Mouse (Mus musculus) layer of hippocampus, postnatal 10 days (tissue): ENCODE measurements at regions not wholly inside any gene's neighbourhood (a gene's known extent, or its start where the extent isn't known, plus 50 kb on each side); places are given as distances from the start of the nearest gene placed in this dataset.

ENCODE experiments used
- DNase-seq, 2 experiments: peaks; one replicate each; pipeline ENCODE4 v3.0.0; 2021; ENCODE audit warnings: low spot score in 2 of 2

GRCm38 (mm10) chr1:72003424-72004278 is 208.5 kb downstream of the Mreg start:
- DNase-seq = no peak

- DNase-seq = no peak
These were observed 209.5 kb downstream of the Mreg start for GRCm38 (mm10) chr1:72002471-72003116.

DNA sequence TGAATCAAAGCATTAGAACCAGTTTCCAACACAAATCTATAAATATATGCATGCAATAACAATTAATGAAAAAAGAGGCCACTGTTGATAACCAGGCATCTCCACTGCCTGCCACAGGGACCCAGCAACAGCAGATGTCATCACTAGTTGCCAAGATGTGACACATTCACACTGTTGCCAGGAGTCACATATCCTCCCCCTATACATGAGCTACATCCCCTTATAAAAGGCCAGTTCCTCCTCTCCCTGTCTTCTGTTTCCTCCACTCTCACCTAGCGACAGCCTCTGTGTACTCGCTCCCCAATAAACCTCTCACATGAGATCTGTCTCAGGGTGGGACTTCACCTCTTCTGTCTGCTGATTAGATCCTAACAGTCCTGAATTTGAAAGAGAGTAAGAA is 211.4 kb downstream of the Mreg start:
- no peak for DNase-seq

DNA sequence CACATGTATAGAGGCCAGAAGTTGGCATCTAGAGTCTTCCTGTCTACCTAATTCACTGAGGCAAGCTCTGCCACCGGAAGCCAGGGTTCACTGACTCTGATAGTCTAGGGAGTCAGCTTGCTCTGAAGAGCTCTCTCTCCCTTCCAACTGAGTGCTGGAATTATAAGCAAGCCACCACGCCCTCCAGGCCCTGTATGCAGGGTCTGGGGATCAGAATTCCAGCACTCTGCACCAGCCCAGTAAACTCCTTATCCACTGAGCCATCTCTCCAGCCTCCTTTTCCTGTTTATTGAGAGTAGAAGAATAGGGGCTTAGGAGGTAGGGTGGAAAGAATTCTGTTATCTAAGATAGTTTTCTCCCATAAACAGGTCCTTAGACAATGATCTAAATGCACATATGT is 215.3 kb downstream of the Mreg start:
- DNase-seq = no peak

GRCm38 (mm10) chr1:71996234-71996619 is 215.9 kb downstream of the Mreg start:
- DNase-seq = no peak

DNA sequence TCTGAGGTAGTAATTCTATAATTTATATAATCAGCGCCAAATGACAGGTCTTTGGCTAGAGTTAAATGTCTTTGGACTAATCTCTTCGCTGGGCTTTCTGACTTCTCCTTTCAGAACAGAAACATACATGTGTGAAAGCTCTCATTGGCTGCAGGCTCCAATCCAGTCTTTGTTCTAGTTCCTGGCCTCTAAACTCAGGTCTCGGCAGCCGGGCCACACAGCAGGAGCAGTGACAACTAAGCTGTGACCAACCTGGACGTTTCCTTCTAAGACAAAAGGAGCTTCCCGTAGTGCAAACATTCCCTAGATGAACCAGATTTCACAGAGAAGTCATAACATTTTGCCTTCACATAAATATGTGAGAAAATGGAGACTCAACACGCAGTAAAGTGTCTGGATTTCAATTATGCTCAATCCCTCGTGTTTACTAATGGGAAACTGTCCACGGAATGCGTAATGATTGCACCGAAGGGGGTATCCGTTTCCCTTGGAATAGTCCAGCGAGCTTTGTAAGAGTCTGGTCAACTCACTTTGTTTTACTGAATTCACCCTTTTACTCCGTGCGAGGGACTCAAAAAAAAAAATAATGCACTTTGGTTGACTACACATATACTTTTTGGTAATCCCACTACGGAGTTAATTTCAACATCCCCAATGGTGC is 216.4 kb downstream of the Mreg start:
- no peak for DNase-seq

- no peak for DNase-seq
These were observed 221.2 kb downstream of the Mreg start for GRCm38 (mm10) chr1:71990936-71991335.

DNA sequence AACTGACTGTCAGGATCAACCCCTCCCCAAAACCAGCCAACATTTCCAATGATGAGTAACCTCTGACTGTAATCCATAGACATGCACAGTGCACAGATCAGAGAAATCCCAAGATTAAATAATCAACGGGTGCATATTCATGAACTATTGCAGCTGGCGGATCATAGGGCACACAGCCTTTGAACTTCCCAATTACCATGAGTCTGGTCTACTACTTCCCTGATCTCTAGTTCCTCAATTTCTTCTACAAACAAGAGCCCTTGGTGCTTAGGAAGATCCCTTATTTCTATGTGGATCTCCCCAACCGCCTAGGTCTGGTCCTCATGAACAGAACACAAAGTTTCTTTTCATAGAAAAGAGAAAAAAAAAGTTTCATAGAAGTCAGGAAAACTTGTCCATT is 224.0 kb downstream of the Mreg start:
- DNase-seq = no peak

DNA sequence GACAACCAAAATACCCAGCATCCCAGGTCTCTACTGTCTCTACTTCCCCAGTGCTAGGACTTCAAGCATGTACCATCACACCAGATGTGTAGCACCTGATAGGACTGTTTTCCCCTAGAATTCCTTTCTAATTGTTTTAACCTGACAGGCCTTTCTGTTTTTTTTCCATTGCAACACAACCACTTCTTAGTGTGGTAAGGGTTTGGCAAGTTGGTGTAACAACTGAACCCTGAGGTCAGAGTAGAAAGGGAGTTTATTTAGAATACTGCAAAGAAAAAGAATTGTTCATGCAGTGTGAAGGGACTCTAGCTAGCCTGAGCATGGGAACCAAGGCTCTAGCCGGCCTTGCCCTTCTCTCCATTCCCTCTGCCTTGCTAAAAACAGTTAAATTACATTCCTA is 226.1 kb downstream of the Mreg start:
- DNase-seq = no peak

- DNase-seq = no peak
These were observed 228.3 kb downstream of the Mreg start for GRCm38 (mm10) chr1:71983786-71984185.

DNA sequence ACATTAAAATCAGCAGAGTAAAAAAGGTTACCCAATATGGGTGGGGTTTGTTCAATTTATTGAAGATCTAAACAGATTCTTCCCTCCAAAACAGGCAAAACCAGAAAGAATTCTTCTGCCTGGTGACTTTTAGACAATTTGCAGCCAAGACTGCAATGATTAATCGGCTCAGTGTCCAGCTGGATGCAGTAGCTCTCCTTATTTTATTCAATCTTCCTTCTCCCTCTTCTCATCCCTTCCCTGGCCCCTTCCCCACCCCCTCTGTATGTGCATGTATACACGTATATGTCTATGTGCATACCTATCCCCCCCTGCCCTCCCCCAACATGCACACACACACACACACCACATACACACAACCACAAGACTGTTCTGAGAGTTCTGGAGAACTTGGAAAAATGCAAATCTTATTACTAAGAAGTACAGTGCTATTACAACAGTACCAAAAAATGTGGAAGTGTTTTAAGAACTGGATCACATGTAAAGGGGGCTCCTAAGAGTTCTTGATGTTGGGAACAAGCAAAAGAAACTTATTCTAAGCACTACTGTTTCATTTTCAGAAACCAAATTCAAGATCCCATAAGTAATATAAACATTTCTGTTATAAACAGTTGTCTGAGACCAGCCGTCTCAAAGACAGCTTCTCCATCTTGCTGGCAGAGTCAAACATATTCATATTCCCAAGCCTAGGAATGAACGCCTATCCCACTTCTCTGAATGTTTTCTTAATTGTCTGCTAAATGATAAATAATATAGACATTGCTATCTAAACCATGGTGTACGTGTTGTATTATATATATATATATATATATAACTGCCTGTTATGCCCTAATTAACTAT is 229.5 kb downstream of the Mreg start:
- no peak for DNase-seq

DNA sequence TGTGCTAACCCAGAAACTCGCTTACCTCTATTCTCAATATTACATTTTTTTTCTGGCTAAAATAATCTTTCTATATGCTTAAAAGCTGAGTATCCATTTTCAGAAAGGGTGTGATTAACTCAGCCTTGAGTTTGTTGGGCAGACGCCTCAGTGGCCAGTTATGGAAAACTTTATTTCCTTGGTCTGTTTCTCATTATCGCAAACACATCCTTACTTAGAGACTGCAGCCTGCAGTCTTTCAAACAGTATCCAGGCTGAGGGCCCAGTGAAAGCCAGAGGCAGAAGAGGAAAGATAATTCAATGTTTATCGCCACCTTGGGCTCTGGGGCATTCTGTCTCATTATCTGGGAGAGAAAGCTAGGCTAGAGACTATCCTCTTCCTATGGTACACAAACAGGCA is 231.5 kb downstream of the Mreg start:
- no peak for DNase-seq

- DNase-seq = no peak
These were observed 232.8 kb downstream of the Mreg start for GRCm38 (mm10) chr1:71979261-71979660.

GRCm38 (mm10) chr1:71977361-71977760 is 234.7 kb downstream of the Mreg start:
- no peak for DNase-seq

- no peak for DNase-seq
These were observed 237.4 kb downstream of the Mreg start for GRCm38 (mm10) chr1:71974715-71975114.

DNA sequence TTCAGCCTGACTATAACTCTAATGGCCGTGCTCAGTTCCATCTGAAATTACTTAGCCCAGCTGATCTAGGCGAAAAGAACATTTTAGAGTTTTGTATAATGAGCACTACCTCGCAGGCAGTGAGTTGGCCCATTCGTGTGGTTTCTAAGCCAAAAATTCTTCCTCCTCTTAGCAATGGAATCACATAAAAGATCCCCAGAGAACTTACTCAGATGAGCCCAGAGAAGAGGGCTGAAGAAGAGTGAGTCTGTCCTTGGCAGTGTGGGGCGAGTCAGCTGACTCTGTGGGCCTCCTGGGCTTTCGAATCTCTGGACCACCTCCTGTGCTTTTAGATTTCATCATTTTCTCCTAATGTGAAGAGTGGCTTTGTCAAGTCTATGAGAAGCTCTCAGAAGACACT is 240.2 kb downstream of the Mreg start:
- DNase-seq = no peak

DNA sequence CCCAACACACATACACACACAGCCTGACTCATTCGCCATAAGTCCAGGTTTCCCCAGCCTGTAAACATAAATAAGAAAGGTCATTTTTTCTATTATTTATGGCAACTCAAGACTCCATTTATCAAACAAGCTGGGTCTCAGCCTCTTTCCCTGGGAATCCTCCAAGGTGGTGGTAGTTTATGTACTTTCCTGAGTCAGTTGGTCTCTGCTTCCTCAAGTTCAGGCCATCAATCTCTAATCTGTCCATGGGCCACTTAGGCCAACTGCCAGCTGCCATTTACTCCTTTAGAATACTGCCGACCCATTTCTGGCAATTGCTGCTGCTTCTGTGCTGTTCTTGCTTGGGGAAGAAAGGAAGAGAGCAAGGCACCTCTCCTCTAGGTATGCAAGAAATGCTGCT is 241.3 kb downstream of the Mreg start:
- DNase-seq = no peak

DNA sequence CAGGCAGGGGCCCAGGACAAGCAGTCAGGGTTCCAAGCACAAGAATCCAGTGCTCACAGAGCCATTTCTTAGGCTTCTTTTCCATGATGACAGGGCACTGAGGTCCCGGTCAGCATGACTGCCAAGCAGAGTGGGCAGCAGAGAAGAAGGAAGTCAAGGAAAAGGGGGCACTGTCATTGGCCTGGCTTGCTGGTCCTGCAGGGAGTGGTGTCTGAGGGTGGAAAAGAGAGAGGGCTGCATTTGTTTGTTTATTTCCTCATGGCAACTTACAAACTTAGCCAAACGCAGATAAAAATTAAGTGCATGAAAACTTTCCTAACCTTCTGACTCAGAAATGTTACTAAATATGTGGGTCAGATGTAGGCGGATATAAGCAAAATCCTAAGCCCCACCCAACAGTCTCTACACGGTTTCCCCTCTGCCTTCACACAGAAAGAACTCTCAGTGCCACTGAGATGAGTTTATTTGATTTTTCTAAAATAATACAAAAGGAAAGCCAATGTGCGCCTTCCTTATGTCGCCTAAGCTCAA is 244.5 kb downstream of the Mreg start:
- DNase-seq = no peak

GRCm38 (mm10) chr1:71964450-71965126 is 247.5 kb downstream of the Mreg start:
- no peak for DNase-seq

DNA sequence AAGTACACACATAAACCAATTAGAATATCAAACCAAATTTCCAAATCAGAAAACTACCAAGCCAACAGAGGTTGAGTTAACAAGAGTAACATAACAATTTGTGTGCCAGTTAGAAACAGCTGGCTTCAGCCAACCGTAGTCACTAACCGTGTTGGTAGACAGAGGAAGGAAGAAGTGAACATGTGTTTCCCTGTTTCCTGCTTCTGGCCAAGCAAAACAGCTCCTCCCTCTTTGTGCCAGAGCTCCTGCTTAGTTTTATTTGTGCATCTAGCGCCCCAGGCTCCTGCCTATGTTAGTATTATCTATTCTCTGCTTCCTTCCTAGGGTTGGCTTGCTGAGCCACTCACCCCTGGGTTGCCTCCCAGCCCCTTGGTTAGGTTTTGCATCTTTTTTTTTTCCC is 255.2 kb downstream of the Mreg start:
- no peak for DNase-seq

DNA sequence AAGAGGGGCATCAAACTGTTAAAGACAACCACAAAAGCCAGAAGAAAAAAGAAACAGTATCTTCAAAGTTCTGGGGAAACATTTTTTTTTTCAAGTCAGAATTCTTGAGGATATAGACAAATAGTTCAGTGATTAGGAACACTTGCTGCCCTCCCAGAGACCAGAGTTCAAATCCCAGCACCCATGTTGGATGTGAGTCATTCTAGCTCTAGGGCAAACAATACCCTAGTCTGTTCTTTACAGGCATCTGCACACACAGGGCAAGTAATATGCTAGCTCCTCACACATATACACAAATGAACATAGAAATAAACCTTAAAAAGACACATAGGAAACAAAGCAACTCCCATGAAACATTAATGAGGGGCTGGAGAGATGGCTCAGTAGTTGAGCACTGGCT is 256.8 kb downstream of the Mreg start:
- DNase-seq = no peak
